Mouse (Mus musculus) kidney, adult 2 months (tissue): ENCODE measurements around the gene Tceanc. TPM values are rescaled to one million over a fixed set of nuclear protein-coding genes. Genes with fewer than 3 reads are reported as not detected.

Experiments
- DNase-seq: peaks from one replicate; pipeline ENCODE4 v3.0.0; 2021
- H3K27ac ChIP-seq: fragments of 200-500 bp; 2 replicates; pipeline ENCODE4 v1.5.1; 2012; ENCODE audit warnings: low read depth, low read length, control low read depth, inconsistent platforms; ENCODE audit not compliant: insufficient read depth
- H3K27me3 ChIP-seq: fragments of 200-500 bp; replicated peaks from 2 replicates; pipeline ENCODE4 v1.6.1; 2012; ENCODE audit warnings: mild to moderate bottlenecking, moderate library complexity, low read length, inconsistent platforms; ENCODE audit not compliant: control insufficient read depth, insufficient read depth
- H3K36me3 ChIP-seq: fragments of 200-500 bp; 2 replicates; pipeline ENCODE4 v1.6.1; 2012; ENCODE audit warnings: mild to moderate bottlenecking, moderate library complexity, low read length, inconsistent platforms; ENCODE audit not compliant: control insufficient read depth, insufficient read depth
- H3K4me1 ChIP-seq: fragments of 200-500 bp; 2 replicates; pipeline ENCODE4 v1.6.1; 2011; ENCODE audit warnings: low read length; ENCODE audit not compliant: control insufficient read depth, insufficient read depth
- H3K4me3 ChIP-seq: fragments of 200-500 bp; 2 replicates; pipeline ENCODE4 v1.5.1; 2011; ENCODE audit warnings: mild to moderate bottlenecking, low read depth, low read length, control low read depth; ENCODE audit not compliant: insufficient read depth
- CTCF ChIP-seq: fragments of 200-500 bp; conservative IDR thresholded peaks from 2 replicates; pipeline ENCODE4 v1.5.1; 2011; ENCODE audit warnings: low read depth, mild to moderate bottlenecking, control low read depth, low read length, moderate library complexity, mixed read lengths; ENCODE audit not compliant: insufficient read depth, insufficient read length
- POLR2A ChIP-seq: fragments of 200-500 bp; IDR thresholded peaks from one replicate; pipeline ENCODE4 v1.6.1; 2011; ENCODE audit warnings: low read depth, low read length, control low read depth
- WGBS: fragments of 180-500 bp; shearing (Covaris S2); methylation state at CpG from one replicate; pipeline ENCODE4 v1.1.7; 2018; 5-methylcytosine and 5-hydroxymethylcytosine counted together
- polyA plus RNA-seq: library from polyadenylated mRNA; depleted of rRNA; stranded (reverse); fragments of >200 nt; gene quantifications from 2 replicates; pipeline ENCODE4 v1.2.3, GENCODE M21; 2012; rRNA removed

The Tceanc gene
- polyA plus RNA-seq: 0.88 and 1.0 TPM in 2 replicates

DNA sequence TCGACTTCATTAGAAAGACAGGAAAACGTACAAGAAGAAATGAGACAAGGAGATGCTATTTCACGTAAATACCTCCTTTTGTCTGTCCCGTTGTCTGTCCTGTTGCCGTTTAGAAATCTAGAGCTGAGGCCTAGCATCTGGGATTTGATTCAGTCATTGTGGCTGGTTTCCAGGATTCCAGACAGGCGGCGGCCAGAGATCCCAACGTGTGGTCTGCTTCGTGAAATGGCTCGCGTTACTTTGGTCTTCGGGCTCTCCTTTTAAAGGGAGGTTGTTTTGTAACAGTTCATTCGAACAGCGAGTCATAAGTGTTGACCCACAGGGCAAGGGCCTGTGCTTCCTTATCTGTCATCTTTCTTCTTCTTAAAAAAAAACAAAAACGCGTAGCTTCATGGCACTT lies at the start of gene Tceanc:
Gene Tceanc (minus strand): TSS at position 223 of the 400 bp plus-strand sequence.
- WGBS: 71% methylated on average over 16 of the region's 16 CpGs
- Histone ChIP-seq H3K4me3 (no peak within 1 kb of the TSS), H3K27me3 (no peaks in the 10 kb centered on the region), H3K4me1 (no peaks in the 10 kb centered on the region), H3K27ac (no peak within 1 kb of the TSS), H3K36me3 (no peaks in the 10 kb centered on the region)
- DNase-seq: no peak
- no peak for TF ChIP-seq POLR2A
- TF ChIP-seq CTCF: no peak

DNA sequence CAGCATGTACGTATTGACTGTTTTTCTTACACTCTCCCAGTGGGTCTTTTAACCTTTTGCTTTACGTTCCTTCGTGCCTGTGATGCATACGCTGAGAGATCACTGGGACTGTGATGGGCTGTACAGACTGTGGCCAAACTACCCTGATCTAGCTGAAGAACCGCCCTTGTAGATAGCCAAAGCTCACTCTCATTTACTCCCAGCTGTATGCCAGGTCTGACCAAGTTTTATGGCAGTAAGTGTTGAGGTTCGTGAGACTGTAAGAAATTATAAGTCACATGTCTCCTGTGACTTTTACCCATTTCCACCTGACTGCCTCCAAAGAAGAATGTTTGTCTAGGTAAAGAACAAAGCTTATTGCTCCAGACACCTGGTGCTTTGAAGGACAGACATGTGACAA lies 47.6 kb upstream of the Tceanc start:
- Histone ChIP-seq H3K27me3 (no peaks in the 10 kb centered on the region), H3K27ac (peak overlapping the region; percentile 20; the same call in 1 of the 2 replicates), H3K4me1 (no peaks in the 10 kb centered on the region), H3K4me3 (no peak overlapping the region), H3K36me3 (no peaks in the 10 kb centered on the region)
- WGBS: 63% methylated on average over 6 of the region's 6 CpGs
- peak; percentile 40 for DNase-seq
- TF ChIP-seq POLR2A (no peak), CTCF (no peak)

DNA sequence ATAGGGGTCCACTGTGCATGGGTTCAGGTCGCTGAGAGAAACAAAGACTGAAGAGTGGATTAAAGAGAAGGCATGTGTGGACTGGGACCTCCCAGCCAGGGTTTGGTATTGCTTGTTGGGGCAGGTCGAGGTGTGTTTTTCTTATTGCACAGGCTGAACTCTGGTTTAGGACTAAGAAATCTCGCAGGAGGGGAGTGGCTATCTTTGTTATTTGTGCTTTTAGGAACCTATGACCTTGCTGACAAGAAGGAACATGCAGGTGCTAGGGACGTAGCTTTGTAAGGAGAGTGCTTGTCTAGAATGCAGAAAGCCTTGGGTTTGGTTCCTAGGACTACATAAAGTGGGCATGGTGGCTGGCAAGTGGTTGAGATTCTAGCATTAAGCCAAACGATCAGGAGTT lies 47.0 kb upstream of the Tceanc start:
- TF ChIP-seq CTCF: no peak
- H3K4me1 ChIP-seq: no peaks in the 10 kb centered on the region
- no peaks in the 10 kb centered on the region for H3K27me3 ChIP-seq
- H3K36me3 ChIP-seq: no peaks in the 10 kb centered on the region
- 45% methylated on average over 5 of the region's 5 CpGs for WGBS
- peak overlapping the region; percentile 71 for H3K27ac ChIP-seq
- H3K4me3 ChIP-seq: no peak overlapping the region
- no peak for DNase-seq

DNA sequence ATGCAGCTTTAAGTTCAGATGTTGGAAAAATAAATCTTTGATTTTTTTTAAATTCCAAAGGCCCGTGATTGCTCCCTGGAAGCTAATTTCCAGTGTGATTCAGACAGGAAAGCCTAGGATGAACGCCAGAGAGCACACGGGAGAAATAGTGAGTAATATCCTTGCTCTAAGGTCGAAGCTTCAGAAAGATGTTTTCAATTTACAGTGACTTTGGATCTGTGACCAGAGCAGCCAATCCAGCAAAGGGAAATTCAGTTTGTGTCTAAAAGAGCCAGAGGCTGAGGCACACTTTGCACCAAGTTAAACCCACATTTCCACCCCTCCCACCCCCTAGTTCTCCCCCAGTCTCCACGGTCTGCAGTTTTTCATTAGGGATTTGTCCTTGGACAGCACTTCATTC lies 46.5 kb upstream of the Tceanc start:
- Histone ChIP-seq H3K36me3 (no peaks in the 10 kb centered on the region), H3K27me3 (no peaks in the 10 kb centered on the region), H3K4me1 (no peaks in the 10 kb centered on the region), H3K4me3 (no peak overlapping the region), H3K27ac (no peak overlapping the region; the same call in 1 of the 2 replicates)
- TF ChIP-seq POLR2A (no peak), CTCF (no peak)
- 38% methylated on average over 5 of the region's 5 CpGs for WGBS
- DNase-seq: no peak

DNA sequence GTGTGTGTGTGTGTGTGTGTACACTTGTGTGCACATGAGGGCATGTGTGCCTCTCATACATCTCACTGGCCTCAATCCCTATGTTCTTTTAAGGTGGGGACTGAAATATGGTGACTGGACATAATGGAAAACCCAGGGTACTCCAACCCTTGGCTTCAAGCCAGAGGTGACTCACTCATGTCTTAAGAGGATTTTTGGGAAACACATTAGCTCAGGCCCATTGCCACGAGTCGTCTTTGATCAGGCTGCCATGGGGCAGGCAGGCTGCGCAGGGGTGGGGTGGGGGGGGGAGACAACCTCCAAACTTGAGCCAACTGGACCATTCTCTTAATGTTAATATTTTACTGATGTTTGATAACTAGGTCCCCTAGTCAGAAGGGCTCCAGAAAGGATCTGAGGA lies 41.0 kb upstream of the Tceanc start:
- H3K4me1 ChIP-seq: no peaks in the 10 kb centered on the region
- H3K4me3 ChIP-seq: no peak overlapping the region
- DNase-seq: peak; percentile 6
- H3K36me3 ChIP-seq: no peaks in the 10 kb centered on the region
- WGBS: 24% methylated on average over 3 of the region's 3 CpGs
- no peaks in the 10 kb centered on the region for H3K27me3 ChIP-seq
- TF ChIP-seq CTCF (no peak), POLR2A (no peak)
- H3K27ac ChIP-seq: no peak overlapping the region

DNA sequence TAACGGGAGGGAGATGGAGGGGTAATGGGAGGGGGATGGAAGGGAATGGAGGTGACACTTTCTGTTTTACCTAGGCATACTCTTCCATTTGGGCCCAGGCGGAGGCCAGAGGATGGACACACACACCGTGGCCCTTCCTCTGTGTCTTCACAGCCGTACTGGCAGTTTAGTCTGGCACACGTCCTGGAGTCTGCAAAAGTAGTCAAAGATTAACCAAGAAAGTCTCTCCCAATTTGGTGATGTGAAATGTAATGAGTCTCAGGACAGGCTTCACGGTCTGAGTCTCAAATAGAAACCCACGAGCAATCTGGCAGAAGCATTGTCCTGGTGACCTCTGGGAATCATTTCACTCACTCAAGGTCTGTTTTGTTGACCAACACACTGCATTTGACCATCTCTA lies 34.0 kb upstream of the Tceanc start:
- H3K4me3 ChIP-seq: no peak overlapping the region
- H3K4me1 ChIP-seq: no peaks in the 10 kb centered on the region
- TF ChIP-seq CTCF (no peak), POLR2A (no peak)
- no peaks in the 10 kb centered on the region for H3K27me3 ChIP-seq
- 37% methylated on average over 7 of the region's 7 CpGs for WGBS
- DNase-seq: peak; percentile 70
- no peak overlapping the region for H3K27ac ChIP-seq
- no peaks in the 10 kb centered on the region for H3K36me3 ChIP-seq

DNA sequence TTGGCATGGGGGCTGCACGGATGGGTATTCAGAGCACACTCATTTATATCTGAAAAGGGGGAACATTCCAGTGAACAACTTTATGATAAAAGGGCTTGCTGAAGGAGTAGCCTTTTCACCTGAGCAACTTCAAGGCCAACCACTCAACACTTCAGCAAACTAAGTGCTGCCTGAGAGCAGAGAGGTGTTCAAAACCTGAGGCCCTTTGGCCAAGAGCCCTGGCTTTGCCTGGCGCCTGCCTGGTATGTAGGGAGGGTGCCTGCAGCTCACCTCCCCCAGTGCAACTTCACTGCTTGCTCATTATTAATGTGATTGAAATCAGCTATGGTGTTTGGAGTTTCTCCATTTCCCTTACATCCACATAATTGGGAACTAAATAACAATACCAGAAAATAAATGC lies 28.1 kb upstream of the Tceanc start:
- no peaks in the 10 kb centered on the region for H3K27me3 ChIP-seq
- no peak overlapping the region for H3K4me3 ChIP-seq
- WGBS: 64% methylated on average over 2 of the region's 2 CpGs
- H3K36me3 ChIP-seq: no peaks in the 10 kb centered on the region
- H3K4me1 ChIP-seq: no peaks in the 10 kb centered on the region
- no peak overlapping the region for H3K27ac ChIP-seq
- TF ChIP-seq CTCF (no peak), POLR2A (no peak)
- DNase-seq: peak; percentile 19

DNA sequence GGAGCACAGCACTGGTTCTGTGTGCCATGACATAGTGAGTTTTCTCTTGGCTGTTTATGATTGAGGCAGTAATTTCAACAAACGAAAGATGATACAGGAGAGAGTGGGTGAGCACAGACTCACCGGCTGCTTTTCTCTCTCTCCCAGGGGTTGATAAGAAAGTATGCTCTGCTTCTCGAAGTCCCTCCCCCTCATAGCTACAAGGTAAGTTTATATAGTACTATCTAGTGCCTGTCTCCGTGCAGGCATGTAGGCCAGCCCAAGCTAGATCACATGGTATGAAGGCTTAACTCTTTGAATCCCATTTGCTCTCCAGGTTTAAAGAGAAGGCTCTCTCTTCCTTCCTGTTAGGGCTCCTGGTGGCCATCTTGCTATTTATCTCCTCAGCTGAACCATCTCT lies 16.8 kb upstream of the Tceanc start:
- no peaks in the 10 kb centered on the region for H3K27me3 ChIP-seq
- H3K4me1 ChIP-seq: no peaks in the 10 kb centered on the region
- H3K27ac ChIP-seq: no peak overlapping the region
- WGBS: 62% methylated on average over 4 of the region's 4 CpGs
- H3K4me3 ChIP-seq: no peak overlapping the region
- TF ChIP-seq POLR2A (no peak), CTCF (no peak)
- no peak for DNase-seq
- H3K36me3 ChIP-seq: no peaks in the 10 kb centered on the region
